Mouse (Mus musculus) myocyte (in vitro differentiated cells): Measurements from ENCODE around the gene Olfr523. TPM values are rescaled to one million over a fixed set of nuclear protein-coding genes. Genes with fewer than 3 reads are reported as not detected.
A peak's percentile ranks its signal among the peaks of the same experiment; 100 is the strongest.
"Not testable (repeated sequence)": the region's sequence is repeated elsewhere in the genome, so short reads cannot be mapped to it uniquely, and the experiment has no call there.

Experiments used
- H3K27me3 ChIP-seq: one replicate; pipeline ENCODE4 v1.6.1; 2011; ENCODE audit not compliant: control insufficient read depth, insufficient read depth, insufficient read length
- H3K36me3 ChIP-seq: one replicate; pipeline ENCODE4 v1.6.1; 2011; ENCODE audit not compliant: control insufficient read depth, insufficient read depth
- H3K4me2 ChIP-seq: one replicate; pipeline ENCODE4 v1.6.1; 2011; ENCODE audit warnings: low read depth, control low read depth
- H3K4me3 ChIP-seq: one replicate; pipeline ENCODE4 v1.5.1; 2011; ENCODE audit warnings: mild to moderate bottlenecking, control low read depth, moderate library complexity
- H3K79me2 ChIP-seq: one replicate; pipeline ENCODE4 v1.6.1; 2011; ENCODE audit not compliant: control insufficient read depth, insufficient read depth
- H3ac ChIP-seq: one replicate; pipeline ENCODE4 v1.6.1; 2011; ENCODE audit not compliant: control insufficient read depth, insufficient read length
- CEBPB ChIP-seq: IDR thresholded peaks from 2 replicates; pipeline ENCODE4 v1.6.1; 2011; ENCODE audit warnings: mild to moderate bottlenecking, moderate library complexity; ENCODE audit not compliant: poor library complexity, insufficient read depth, severe bottlenecking
- E2F4 ChIP-seq: IDR thresholded peaks from one replicate; pipeline ENCODE4 v1.6.1; 2011; ENCODE audit warnings: mild to moderate bottlenecking, control low read depth, moderate library complexity; ENCODE audit not compliant: insufficient read depth
- MAX ChIP-seq: IDR thresholded peaks from one replicate; pipeline ENCODE4 v1.6.1; 2011; ENCODE audit warnings: low read depth, mild to moderate bottlenecking, control low read depth
- MYOD1 ChIP-seq, 3 experiments: IDR thresholded peaks; one replicate each; pipeline ENCODE4 v1.6.1; 2011; ENCODE audit warnings: control low read depth in 2 of 3, low read depth in 2 of 3, mild to moderate bottlenecking in 2 of 3, moderate library complexity in 1 of 3; ENCODE audit not compliant: insufficient read length in 2 of 3, control insufficient read depth in 1 of 3
- MYOG ChIP-seq, 3 experiments: IDR thresholded peaks; one replicate each; pipeline ENCODE4 v1.6.1; 2011; ENCODE audit warnings: control low read depth in 2 of 3, low read depth in 2 of 3, mild to moderate bottlenecking in 2 of 3; ENCODE audit not compliant: insufficient read length in 2 of 3, control insufficient read depth in 1 of 3, insufficient read depth in 1 of 3
- POLR2A ChIP-seq: IDR thresholded peaks from one replicate; pipeline ENCODE4 v1.6.1; 2011; ENCODE audit warnings: low read depth, mild to moderate bottlenecking, control low read depth, moderate library complexity; ENCODE audit not compliant: insufficient read length
- POLR2AphosphoS2 ChIP-seq: IDR thresholded peaks from one replicate; pipeline ENCODE4 v1.6.1; 2011; ENCODE audit warnings: low read depth, control low read depth; ENCODE audit not compliant: insufficient read length
- REST ChIP-seq: IDR thresholded peaks from one replicate; pipeline ENCODE4 v1.6.1; 2011; ENCODE audit warnings: mild to moderate bottlenecking, control low read depth, moderate library complexity; ENCODE audit not compliant: insufficient read depth, insufficient read length
- SRF ChIP-seq: IDR thresholded peaks from one replicate; pipeline ENCODE4 v1.6.1; 2011; ENCODE audit warnings: low read depth; ENCODE audit not compliant: control insufficient read depth, insufficient read length
- TCF12 ChIP-seq: IDR thresholded peaks from one replicate; pipeline ENCODE4 v1.6.1; 2011; ENCODE audit warnings: mild to moderate bottlenecking, control low read depth; ENCODE audit not compliant: poor library complexity, insufficient read depth, severe bottlenecking
- TCF3 ChIP-seq: IDR thresholded peaks from one replicate; pipeline ENCODE4 v1.6.1; 2011; ENCODE audit warnings: low read depth, control low read depth; ENCODE audit not compliant: insufficient read length
- USF1 ChIP-seq: IDR thresholded peaks from one replicate; pipeline ENCODE4 v1.6.1; 2011; ENCODE audit warnings: low read depth, mild to moderate bottlenecking, control low read depth, moderate library complexity
- polyA plus RNA-seq: library from polyadenylated mRNA; unstranded; fragments of >200 nt; fragmentation: generic; extraction: Trizol; gene quantifications from one replicate; pipeline ENCODE4 v1.2.1, GENCODE M21; 2012; ENCODE audit warnings: missing spikeins

Gene Olfr523
- polyA plus RNA-seq, 1 experiment: not detected

- no peaks in the 10 kb centered on the region for H3K79me2 ChIP-seq
- no peak overlapping the region for H3K4me2 ChIP-seq
- no peak for TF ChIP-seq POLR2A
- TF ChIP-seq USF1: no peak
- TF ChIP-seq MYOG (IDR thresholded peaks at IDR 0.05; ENCODE audit: control insufficient read depth in 1 of 3, insufficient read depth in 1 of 3, insufficient read length in 2 of 3, low read depth in 2 of 3): no peak
- no peak for TF ChIP-seq REST
- TF ChIP-seq TCF12: no peak
- no peak for TF ChIP-seq POLR2AphosphoS2
- TF ChIP-seq MAX: no peak
- TF ChIP-seq MYOD1 (IDR thresholded peaks at IDR 0.05; ENCODE audit: control insufficient read depth in 1 of 3, insufficient read length in 2 of 3, low read depth in 2 of 3): no peak
- TF ChIP-seq TCF3: no peak
- no peak for TF ChIP-seq SRF
- no peak for TF ChIP-seq E2F4
- H3K27me3 ChIP-seq: no peaks in the 10 kb centered on the region
- H3ac ChIP-seq: no peak overlapping the region
- H3K4me3 ChIP-seq: no peak overlapping the region
- H3K36me3 ChIP-seq: no peaks in the 10 kb centered on the region
Observed at GRCm38 (mm10) chr7:140127911-140128310, 45.1 kb upstream of the Olfr523 start.

GRCm38 (mm10) chr7:140132184-140132583, 40.8 kb upstream of the Olfr523 start:
- H3K79me2 ChIP-seq, H3K4me2 ChIP-seq, H3K4me3 ChIP-seq, H3K36me3 ChIP-seq, H3K27me3 ChIP-seq, H3ac ChIP-seq: not testable (repeated sequence)

GRCm38 (mm10) chr7:140134033-140134432, 39.0 kb upstream of the Olfr523 start:
- H3ac ChIP-seq, H3K79me2 ChIP-seq, H3K4me3 ChIP-seq, H3K36me3 ChIP-seq, H3K4me2 ChIP-seq, H3K27me3 ChIP-seq: not testable (repeated sequence)

- no peaks in the 10 kb centered on the region for H3K79me2 ChIP-seq
- no peak overlapping the region for H3ac ChIP-seq
- TF ChIP-seq TCF3 (no peak), MYOG (IDR thresholded peaks at IDR 0.05; ENCODE audit: control insufficient read depth in 1 of 3, insufficient read depth in 1 of 3, insufficient read length in 2 of 3, low read depth in 2 of 3) (no peak), MYOD1 (IDR thresholded peaks at IDR 0.05; ENCODE audit: control insufficient read depth in 1 of 3, insufficient read length in 2 of 3, low read depth in 2 of 3) (no peak), E2F4 (no peak), SRF (no peak)
- H3K4me3 ChIP-seq: no peak overlapping the region
- no peaks in the 10 kb centered on the region for H3K36me3 ChIP-seq
- no peak overlapping the region for H3K4me2 ChIP-seq
- H3K27me3 ChIP-seq: no peaks in the 10 kb centered on the region
Observed at GRCm38 (mm10) chr7:140135106-140135770, 37.8 kb upstream of the Olfr523 start.

- H3K79me2 ChIP-seq: no peaks in the 10 kb centered on the region
- H3K36me3 ChIP-seq: no peaks in the 10 kb centered on the region
- H3ac ChIP-seq: peak within 1 kb of the TSS; percentile 35
- TF ChIP-seq POLR2AphosphoS2: peak; percentile 95
- no peak for TF ChIP-seq USF1
- TF ChIP-seq SRF: no peak
- no peak for TF ChIP-seq TCF3
- TF ChIP-seq MYOD1 (IDR thresholded peaks at IDR 0.05; ENCODE audit: control insufficient read depth in 1 of 3, insufficient read length in 2 of 3, low read depth in 2 of 3): peak in 2 of 3 experiments; percentile 4 to 63
- TF ChIP-seq MYOG (IDR thresholded peaks at IDR 0.05; ENCODE audit: control insufficient read depth in 1 of 3, insufficient read depth in 1 of 3, insufficient read length in 2 of 3, low read depth in 2 of 3): peak in 2 of 3 experiments; percentile 82 to 86
- TF ChIP-seq MAX: peak; percentile 84
- no peak for TF ChIP-seq E2F4
- no peak for TF ChIP-seq TCF12
- peak; percentile 45 for TF ChIP-seq REST
- peak; percentile 83 for TF ChIP-seq POLR2A
- TF ChIP-seq CEBPB: no peak
- H3K4me2 ChIP-seq: peak within 1 kb of the TSS; percentile 86
- H3K4me3 ChIP-seq: peak within 1 kb of the TSS; percentile 35
- no peaks in the 10 kb centered on the region for H3K27me3 ChIP-seq
Observed at GRCm38 (mm10) chr7:140137135-140138020, 35.6 kb upstream of the Olfr523 start, which contains the start of gene Mtg1. Mtg1 (plus strand) TSS chr7:140137564.
